Mouse (Mus musculus) urinary bladder, adult 18-20 months (tissue): ENCODE measurements around the gene Pla2g3.

ENCODE experiments used
- DNase-seq, 2 experiments: peaks; one replicate each; pipeline ENCODE4 v3.0.0; 2022; ENCODE audit warnings: low spot score in 2 of 2, mixed read lengths in 2 of 2

The Pla2g3 gene

GRCm38 (mm10) chr11:3536745-3537333 is 48.8 kb downstream of the Pla2g3 start:
- DNase-seq = no peak

DNA sequence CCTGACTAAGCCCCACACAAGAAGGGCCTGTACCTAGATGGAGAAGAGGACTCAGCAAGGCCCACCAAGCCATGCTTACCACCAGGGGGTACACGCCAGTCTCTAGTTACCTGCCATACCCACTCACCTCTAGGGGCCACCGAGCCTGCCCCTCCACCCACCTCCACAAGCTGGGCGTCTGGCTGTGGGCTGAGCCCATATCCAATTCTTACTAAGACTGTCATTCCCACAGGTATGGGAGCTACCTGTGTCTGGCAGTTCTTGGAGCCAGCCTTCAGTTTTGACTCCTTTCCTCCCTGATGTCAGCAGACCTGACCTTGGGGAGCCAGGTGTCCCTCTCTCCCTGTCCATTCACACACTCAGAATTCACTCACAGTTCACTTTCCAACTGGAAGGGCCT is 49.6 kb downstream of the Pla2g3 start:
- DNase-seq = no peak

DNA sequence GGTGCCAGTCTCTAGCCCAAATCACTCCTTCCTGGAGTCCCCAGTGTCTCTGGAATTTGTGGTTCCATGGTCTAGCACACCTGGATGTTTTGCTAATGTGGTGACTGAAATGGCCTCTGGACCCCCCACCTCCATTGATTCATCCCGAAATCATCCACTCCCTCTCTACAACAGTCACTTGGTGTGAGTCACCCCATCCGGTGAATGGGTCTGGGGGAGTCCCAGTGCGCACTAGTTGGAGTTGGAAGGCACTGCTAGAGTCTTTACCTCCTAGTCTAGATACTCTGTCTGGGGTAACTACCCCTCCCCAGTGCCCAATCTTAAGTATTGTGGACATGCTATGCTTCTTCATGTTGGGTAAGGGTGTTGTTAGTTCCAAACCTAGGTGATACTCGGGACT is 50.3 kb downstream of the Pla2g3 start:
- no peak for DNase-seq

GRCm38 (mm10) chr11:3539111-3539825 is 51.2 kb downstream of the Pla2g3 start:
- peak; percentile 83 to 93 for DNase-seq

DNA sequence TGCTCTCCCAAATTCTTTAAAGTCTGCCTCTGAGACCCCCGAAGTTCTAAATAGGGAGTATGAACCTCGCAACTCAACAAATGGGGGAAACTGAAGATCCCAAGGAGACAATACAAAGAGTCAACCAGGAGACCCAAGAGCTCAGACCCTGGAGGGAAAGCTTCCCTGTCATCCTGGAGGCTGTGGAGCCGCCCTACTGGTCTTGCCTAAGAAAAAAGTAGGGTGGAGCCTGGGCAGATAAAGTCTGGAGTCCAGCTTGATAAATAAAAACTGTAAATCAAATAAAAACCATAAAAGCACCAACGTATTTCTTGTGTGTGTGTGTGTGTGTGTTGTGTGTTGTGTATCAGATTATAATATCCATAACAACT is 51.7 kb downstream of the Pla2g3 start:
- DNase-seq = no peak

DNA sequence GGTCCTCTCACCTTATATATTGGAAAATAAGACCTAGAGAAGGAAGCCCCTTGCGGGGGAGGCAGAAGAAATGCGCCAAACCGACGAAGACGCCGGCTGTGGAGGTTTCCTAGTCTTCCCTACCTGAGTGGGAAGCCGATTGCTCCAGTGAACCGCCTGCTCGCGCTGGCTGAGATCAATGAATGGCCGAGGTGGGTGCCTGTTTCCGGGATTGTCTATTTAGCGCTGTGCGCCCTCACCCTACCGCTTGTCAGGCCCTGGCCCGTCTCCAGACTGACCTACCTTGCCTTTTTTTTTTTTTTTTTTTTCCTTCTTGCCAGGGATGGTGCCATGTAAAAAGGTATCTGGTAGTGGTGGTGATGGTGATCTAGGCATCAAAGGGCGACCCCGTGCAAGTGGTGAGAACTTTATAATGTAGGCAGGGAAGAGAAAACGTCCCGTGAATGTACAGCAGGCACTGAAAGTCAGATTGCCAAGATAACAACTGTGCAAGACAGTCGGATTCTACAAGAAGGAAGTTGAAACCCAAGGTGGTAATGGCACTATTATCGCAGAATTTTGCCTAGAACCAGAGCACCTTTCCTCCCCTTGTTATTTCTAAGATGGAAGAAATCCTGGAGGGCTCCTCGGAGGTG is 52.5 kb downstream of the Pla2g3 start, which contains the start of gene Smtn:
Gene Smtn, minus strand, starts transcription at position 162 of the 635 bp plus-strand sequence.
- DNase-seq = no peak

DNA sequence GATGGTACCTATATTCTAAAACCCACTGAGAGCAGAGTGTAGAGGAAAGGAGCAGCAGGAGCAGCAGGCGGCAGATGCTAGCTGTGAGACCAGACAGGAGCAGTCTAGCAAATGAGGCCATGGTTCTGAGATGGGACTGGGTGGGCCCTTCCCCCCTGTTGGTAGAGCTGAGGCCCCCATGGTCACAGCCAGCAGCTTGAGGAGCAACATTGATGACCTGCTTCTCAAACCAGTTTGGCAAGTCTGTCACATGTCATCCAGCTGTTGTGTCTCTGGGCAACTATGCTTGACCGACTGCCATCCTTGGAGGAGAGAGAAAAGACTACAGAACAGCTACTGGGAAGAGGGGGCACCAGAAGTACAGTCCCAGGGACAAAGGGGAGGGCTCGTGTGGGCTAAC is 53.8 kb downstream of the Pla2g3 start:
- no peak for DNase-seq

GRCm38 (mm10) chr11:3543001-3543400 is 54.9 kb downstream of the Pla2g3 start:
- peak in 1 of 2 experiments; percentile 75 for DNase-seq

DNA sequence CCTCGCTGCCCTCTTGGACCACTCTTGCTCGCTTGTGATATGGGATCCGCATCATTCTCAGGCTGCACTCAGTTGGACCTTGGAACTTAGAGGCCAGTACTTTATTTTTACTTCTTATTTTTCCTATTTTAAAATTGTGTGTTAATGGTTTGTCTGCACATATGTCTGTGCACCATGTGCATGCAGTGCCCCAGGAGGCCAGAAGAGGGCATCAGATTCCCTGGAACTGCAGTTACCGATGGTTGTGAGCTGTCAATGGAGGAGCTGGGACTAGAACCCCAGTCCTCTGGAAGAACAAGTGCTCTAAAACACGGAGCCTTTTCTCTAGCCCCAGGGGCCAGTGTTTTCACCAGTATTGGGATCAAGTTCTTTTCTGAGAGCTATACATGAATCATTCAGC is 56.3 kb downstream of the Pla2g3 start:
- DNase-seq = no peak

DNA sequence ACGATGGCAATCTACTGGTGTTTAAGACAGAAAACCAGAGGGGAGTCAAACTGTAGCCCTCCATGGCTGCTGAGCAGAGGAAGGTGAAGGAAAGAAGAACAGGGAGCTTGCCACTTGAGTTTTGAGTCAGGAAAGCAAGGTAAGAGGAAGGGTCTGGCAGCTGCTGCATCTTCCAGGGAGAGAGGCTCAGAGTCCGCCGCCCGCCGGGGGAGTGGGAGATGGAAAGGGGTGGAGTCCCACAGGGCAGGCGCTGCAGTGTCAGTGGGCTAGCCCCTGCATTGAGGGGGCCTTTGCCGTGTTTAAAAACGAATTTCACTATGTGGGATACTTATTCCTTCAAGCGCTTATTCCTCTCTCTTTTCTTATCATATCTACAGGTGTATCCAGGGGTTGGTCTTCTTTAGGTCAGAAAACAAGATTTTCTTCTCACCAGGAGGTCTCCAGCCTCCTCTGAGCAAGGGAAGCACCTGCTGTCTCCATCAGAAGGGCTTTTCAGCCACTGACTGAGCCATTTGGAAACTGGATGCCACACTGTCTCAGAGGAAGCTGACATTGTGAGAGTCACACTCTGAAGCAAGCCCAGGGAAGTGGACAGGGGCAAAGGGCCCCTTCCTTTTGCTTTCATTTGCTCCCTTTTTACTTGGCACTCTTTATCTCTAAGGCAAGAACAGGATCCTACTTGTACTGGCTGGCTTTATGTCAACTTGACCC is 57.6 kb downstream of the Pla2g3 start:
- DNase-seq = no peak

DNA sequence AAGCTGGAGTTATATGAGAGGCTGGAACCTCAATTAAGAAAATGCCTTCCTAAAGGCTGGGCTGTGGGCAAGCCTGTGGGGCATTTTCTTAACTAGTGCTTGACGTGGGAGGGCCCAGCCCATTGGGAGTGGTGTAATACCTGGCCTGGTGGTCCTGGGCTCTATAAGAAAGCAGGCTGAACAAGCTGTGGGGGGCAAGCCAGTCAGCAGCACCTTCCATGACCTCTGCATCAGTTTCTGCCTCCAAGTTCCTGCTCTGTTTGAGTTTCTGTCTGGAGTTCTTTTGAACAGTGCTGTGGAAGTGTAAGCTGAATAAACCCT is 58.1 kb downstream of the Pla2g3 start:
- DNase-seq = peak in 1 of 2 experiments; percentile 36

GRCm38 (mm10) chr11:3547047-3547446 is 59.0 kb downstream of the Pla2g3 start:
- DNase-seq = no peak

DNA sequence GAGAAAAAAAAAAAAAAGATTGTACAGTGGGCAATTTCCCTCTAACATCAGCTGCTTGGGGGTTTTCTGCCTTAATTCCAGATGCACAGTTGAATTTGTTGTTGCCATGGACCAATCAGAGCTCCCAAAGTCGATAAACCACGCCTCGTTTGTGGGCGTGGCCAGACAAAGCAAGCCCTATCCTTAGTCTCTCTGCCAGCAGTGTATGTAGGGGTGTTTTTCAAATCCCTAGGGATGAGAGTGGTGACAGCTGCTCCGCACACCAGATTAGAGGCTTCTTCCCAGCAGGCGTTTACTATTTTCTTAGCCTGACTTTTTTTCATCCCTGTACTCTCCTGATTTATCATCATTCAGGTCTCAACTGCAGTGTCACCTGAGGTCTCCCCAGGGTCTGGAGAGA is 59.9 kb downstream of the Pla2g3 start:
- no peak for DNase-seq

DNA sequence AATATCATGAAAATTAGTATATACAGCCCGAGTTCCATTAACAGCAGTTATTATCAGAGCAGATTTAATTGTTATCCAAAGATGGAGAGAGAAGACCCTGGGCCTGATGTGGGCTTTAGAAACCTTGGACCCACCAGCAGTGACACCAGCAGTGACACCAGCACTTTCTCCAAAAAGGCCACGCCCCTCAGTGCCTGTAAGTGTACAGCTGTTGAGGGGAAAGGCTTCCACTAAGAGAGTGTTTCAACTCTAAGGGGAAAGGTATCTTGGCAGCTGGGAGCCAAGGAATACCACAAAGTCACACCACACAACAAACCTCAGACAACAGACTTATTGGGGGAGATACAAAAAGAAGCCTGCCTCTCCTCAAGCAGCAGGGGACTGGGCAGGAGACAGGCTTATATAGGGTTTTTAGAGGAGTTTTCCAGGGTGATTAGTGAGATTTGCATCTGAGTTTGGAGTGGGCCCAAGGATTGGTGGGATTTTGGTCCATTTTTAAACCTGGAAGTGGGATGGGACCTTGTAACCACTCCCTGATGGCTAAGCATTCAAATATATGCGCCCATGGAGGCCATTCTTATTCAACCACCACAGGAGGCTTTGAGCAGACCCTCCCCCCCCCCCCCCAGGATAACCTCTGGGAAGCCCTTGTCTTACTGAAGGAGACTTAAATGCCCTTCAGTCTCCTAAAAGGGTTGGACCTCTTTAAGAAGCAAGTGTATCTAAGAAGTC is 60.6 kb downstream of the Pla2g3 start:
- DNase-seq = no peak
